Mouse (Mus musculus) yolk sac, embryonic 10.5 days (tissue): ENCODE data around the gene Sesn2.
"Not testable (repeated sequence)": the region's sequence is repeated elsewhere in the genome, so short reads cannot be mapped to it uniquely, and the experiment has no call there.

Experiments used
- DNase-seq: peaks from one replicate; pipeline ENCODE4 v3.0.0-alpha.2; 2017; ENCODE audit warnings: low spot score

Gene Sesn2

GRCm38 (mm10) chr4:132510352-132510798, at the start of gene Sesn2:
Sesn2 (minus strand) TSS chr4:132510501.
- DNase-seq, result peak; percentile 97

DNA sequence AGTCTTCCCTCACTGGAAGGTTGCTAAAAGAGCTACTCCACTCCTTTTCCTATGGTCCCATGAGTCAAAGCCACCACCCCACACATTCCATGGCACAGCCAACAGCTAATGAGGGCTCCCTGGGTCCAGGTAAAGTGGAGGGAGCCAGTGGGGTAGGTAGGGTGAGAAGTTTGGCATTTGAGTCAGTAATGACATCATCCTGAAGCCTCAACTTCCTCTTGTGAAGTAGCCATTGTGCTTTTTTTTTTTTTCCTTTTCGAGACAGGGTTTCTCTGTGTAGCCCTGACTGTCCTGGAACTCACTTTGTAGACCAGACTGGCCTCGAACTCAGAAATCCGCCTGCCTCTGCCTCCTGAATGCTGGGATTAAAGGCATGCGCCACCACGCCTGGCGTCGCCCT, 45.2 kb upstream of the Sesn2 start:
- DNase-seq, result not testable (repeated sequence)

- no peak for DNase-seq
These were observed 44.4 kb upstream of the Sesn2 start for GRCm38 (mm10) chr4:132554653-132555052.

GRCm38 (mm10) chr4:132554221-132554620, 43.9 kb upstream of the Sesn2 start:
- no peak for DNase-seq

GRCm38 (mm10) chr4:132545851-132546250, 35.5 kb upstream of the Sesn2 start:
- peak; percentile 70 for DNase-seq

GRCm38 (mm10) chr4:132542724-132543123, 32.4 kb upstream of the Sesn2 start:
- no peak for DNase-seq

DNA sequence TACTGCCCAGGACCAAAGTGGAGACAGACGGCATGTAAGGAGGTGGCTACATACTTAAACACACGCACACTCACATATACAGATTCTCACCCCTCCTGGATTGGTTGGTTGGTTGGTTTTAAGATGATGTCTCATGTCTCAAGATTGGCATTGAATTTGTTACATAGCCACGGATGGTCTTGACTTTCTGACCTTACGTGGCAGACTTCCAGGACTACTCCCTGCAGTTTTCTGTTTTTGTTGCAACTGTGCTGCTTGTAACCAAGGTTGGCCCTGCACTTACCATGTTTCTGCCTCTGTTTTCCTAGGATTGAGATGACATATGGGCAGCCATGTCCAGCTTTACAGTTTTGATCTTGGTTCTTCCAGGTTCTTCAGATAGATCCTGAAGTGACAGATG, 31.1 kb upstream of the Sesn2 start:
- no peak for DNase-seq

- no peak for DNase-seq
These were observed 29.2 kb upstream of the Sesn2 start for GRCm38 (mm10) chr4:132539481-132539880.

DNA sequence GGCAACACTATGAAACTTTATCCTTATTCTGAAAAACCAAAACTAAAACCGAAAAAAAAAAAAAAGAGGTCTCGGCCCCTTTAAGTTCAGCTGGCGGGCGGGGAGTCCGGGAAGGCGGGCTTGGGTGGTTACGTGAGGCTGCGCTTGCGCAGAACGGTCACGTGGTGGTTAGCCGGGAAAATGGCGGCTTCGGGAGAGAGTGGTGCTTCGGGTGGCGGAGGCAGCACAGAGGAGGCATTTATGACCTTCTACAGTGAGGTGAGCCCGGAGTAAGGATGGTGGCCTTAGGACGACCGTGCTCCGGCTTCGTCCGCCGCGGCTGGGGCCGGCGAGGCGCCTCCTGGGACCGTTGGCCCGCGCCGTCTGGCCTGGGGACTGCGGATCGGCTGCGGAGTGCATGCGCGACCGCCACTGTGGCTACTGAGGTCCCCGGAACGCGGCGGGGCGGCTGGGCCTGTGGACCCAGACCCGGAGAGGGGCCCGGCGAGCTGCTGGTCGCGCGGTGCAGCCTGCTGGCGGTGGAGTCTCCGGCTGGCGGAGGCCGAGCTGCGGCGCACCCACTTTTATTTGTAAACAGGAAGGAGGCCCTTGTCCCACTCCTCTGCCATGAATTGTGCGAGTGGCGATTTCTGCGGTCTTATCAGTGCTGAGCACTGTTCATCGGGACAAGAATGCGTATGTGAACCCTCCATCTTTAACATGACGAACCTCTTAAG, 25.3 kb upstream of the Sesn2 start, which contains the start of gene Dnajc8:
Dnajc8 (plus strand) TSS at position 145 of the 716 bp plus-strand sequence.
- DNase-seq, result peak; percentile 93

GRCm38 (mm10) chr4:132532981-132533916, 22.9 kb upstream of the Sesn2 start, which contains the start of gene Atpif1:
Atpif1 (minus strand) TSS chr4:132533659.
- DNase-seq, result peak; percentile 96

DNA sequence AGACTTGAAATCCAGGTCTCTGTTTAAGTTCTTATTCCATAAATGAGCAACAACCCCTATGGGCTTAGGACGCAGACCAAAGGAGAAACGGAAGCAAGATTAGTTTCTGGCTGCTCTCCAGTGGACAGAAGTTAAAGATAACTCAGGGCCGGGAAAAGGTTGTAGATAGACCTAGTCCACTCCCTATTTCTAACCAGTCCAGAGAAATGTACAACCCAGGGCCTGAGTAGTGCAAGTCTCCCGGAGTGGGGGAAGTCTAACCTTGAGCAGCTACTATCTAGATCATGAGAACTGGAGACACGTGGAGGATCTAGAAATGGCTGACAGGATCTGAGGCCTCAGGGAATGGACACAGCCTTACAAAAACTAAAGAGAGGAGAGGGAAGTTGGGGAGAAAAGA, 22.2 kb upstream of the Sesn2 start:
- DNase-seq, result peak; percentile 69

DNA sequence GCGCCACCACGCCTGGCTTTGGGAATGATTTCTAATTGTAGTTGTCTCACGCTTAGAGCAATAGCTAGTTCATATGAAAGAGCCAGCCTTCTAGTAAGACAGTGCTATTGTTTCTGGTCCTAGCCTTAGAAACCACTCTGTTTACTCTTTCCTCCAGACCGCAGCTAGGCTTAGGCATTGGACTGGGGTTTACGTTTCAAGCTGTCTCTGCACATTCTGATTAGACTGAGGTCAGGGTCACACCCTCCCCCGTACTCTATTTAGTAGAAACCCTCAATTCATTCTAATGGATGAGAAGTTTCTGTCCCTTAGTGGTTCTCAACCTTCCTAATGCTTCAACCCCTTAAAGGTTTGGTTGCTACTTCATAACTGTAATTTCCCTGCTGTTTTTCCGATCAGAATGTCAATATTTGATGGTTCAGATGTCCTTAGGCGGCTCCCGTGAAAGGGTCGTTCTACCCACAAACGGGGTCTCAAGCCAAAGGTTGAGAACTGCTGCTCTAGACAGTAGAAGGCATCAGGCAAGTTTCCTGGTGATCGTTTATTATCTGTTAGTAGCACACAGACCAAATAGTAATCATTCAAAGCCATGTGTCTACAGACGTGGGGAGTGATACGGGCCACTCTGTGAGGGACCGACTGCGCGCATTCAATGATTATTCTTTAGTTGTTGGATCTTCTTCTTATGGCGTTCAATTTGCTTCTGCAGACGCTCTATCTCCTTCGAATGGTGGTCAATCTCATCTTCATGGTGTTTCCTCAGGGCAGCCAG, 19.9 kb upstream of the Sesn2 start:
- DNase-seq, result peak; percentile 73

DNA sequence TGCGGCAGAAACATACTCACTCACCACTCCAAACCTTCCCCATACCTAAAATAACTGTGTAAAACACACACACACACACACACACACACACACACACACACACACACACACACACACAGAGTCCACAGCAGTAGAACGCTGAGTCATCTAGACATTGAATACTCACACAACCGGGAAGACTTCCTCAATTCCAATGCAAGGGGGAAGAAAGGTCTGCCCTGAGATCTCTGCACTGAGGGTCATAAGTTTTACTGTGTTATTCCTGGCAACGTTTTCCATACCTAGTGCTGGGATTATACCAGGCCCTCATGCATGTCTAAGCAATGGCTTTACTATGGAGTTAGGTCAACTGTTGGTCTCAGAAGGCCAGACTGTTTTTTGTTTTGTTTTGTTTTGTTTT, 19.0 kb upstream of the Sesn2 start:
- DNase-seq, result no peak

DNA sequence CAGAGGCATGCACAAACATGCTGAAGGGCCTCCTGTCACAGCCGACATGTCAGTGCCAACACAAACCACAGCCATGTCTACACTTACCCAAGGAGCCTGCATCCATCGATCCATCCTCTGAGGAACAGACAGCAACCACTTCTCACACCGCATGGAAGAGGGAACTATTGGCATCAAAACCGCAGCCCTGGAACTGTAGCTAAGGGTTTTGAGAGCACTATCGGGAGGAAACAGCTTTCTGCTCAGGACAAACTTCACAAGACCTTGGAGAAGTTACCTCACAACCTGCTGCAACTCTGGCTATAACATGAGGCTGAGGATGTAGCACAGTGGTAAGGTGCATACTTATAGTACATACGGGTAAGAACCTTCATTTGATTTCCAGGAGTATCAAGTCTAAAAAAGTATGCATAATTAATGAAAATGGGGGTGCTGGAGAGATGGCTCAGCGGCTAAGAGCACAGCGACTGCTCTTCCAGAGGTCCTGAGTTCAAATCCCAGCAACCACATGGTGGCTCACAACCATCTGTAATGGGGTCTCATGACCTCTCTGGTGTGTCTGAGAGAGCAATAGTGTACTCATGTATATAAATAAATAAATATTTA, 17.7 kb upstream of the Sesn2 start:
- DNase-seq, result no peak

DNA sequence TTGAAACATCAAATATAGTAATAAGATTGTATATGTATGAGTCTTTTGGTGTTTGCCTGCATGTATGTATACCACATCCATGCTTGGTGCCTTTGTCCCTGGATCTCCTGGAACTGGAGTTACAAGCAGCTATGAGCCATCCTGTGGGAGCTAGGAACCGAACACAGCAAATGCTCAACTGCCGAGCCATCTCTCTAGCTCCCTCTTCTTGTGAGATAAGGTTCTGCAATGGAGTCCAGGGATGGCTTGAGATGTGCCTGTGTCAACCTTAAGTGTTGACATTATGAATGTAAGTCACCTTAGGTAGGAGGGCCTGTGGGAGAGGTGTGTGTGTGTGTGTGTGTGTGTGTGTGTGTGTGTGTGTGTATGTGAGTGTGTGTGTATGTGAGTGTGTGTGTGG, 16.4 kb upstream of the Sesn2 start:
- DNase-seq, result no peak

GRCm38 (mm10) chr4:132524808-132525207, 14.5 kb upstream of the Sesn2 start:
- DNase-seq, result no peak

DNA sequence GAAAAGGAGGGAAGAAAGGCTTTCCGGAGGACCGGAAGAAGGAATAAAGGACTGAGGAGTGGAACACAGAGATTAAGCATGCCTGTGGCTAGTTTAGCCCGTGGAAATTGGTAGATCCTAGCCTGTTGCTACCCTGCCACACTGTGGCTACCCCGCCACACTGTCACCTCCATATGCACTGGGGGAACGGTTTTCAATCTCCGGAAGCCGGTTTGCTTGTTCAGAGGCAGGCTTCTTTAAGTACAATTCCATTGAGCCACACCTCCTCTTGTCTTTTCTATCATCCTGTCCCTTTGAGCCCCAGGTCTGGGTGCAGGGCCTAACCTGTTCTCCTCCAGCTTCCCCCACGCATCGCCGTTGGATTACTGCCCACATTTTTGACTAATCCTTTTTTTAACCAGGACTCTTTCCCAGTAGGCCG, 14.0 kb upstream of the Sesn2 start:
- DNase-seq, result no peak

- no peak for DNase-seq
These were observed 8.9 kb upstream of the Sesn2 start for GRCm38 (mm10) chr4:132519188-132519587.

GRCm38 (mm10) chr4:132518066-132518465, 7.8 kb upstream of the Sesn2 start:
- peak; percentile 84 for DNase-seq

DNA sequence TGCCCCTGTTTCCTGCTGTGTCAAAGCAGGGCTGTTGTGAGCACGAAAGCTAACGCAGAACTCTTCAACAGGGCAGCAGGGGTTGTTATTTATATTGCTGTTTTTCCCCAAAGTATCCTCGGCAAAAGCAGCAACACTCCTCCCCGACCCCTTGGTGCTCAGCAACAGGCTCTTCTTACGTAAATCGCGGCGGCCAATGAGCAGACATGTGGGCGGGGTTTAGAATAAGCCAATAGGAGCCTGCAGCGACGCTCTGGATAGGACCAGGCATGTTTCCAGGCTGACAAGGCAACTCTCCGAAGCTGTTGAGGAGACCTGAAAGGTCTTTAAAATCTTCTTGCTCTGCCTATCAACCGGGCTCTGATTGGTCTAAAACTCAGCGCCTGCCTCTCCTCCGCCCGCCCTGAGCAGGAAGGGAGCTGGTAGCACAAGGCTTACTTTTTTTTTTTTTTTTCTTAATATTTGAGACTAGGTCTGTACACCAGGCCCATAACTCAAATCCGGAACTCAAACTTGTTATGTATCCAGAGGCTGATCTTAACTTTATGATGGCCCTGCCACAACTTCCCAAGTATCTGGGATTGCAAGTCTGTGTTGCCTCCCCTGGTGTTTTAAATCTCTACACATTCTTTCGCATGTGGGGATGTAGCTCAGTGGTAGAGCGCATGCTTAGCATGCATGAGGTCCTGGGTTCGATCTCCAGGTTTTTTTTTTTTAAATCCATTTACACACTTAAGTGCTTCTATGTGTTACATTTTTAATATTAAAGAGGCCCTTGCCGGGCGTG, 5.3 kb upstream of the Sesn2 start:
- DNase-seq, result peak; percentile 92
